Mouse (Mus musculus): ENCODE results near the gene Slc4a1.

Slc4a1 gene

DNA sequence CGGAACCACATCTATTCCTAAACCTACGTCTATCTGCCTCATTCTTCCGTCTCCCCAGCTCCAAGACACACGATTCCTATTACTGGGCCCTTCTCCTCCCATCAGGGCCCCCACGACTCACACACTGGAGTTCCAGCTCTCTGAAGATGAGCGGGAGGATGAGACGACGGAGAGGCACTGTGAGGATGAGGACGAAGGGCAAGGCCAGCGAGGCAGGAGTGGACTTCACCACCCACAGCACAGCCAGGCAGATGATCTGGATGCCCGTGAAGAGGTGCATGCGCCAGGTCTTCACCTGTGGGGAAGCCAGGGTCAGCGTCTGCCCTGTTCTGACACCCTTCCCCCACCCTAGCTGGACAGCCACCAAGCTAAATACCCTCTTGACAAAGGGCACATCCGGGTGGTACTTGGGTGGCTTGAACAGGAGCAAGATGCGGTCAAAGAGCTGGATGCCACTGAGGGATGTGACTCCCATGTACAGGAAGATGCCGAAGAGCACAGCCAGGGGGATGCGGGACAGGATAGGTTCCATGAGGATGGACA, 15.0 kb downstream of the Slc4a1 start:
- no peak for DNase-seq (ENCODE audit: low spot score in 2 of 2)

DNA sequence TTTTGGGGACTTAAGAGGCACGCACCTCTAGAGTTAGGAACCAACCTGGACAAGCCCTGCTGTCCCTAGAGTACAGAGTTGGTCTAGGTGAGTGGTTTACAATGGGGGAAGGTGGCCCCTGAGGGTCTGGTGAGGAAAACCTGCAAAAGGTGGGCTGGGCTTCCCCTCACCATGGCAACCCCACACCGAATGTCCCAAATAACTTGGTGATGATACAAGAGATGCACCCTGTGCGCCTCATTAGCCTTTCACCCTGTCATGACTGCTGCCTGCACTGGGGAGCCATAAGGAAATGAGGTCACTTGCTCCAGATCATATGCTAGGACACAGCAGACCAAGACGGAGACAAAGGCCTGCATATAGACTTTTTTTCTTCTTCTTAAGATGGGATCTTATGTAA, 15.6 kb downstream of the Slc4a1 start:
- DNase-seq (ENCODE audit: low spot score in 2 of 2), result no peak

DNA sequence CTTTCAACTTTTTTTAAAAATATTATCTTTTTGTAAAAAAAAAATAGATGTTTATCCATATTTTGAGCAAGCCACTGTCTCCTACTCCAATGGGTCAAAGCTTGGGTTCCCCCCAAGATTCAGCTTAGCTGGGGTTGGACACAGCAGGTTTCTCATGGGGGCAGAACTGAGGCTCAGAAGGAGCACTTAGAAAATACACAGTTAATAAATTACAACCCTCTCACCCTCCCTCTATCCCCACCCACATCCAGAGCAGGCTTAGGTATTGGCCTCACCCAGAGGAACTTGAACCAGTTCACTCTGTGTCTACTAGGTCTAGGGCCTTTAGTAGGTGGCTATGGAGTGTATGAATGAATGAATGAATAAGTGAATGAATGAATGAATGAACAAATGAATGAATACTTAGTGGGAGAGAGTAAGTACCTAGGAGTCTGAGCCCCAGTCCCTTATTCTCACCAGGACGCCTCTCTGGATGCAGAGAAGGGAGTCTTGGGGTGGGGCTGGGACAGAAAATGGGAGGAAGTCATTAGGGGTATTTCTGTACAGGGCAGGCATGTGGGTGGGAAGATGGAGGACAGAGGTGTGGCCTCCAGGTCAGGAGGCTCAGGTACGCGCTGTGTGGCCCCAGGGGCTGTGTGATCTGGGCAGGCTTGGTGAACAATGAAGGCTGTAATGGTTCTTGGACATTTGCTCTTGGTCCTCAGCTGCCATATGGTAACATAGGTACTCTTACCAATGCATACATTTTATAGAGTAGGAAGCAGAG, 16.6 kb downstream of the Slc4a1 start:
- no peak for DNase-seq (ENCODE audit: low spot score in 2 of 2)

DNA sequence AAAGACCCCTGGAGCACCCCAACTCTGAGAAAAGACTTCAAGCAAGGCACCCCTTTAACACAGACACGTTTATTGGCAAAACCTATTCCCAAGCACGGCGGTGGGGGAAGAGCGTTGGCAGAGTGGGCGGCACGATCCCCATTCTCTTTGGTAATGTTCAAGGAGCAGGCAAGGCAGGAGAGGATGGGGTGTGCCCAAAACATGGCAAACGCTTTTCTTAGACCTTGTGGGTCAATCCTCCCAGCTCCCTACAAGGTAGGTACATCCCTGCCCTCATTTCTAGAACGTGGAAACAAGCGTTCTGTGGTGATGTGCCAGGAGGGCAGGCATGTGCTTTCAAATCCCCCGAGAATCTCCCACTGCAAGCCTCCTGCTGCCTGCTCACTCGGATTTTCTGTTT, 17.2 kb downstream of the Slc4a1 start:
- DNase-seq (ENCODE audit: low spot score in 2 of 2), result no peak

DNA sequence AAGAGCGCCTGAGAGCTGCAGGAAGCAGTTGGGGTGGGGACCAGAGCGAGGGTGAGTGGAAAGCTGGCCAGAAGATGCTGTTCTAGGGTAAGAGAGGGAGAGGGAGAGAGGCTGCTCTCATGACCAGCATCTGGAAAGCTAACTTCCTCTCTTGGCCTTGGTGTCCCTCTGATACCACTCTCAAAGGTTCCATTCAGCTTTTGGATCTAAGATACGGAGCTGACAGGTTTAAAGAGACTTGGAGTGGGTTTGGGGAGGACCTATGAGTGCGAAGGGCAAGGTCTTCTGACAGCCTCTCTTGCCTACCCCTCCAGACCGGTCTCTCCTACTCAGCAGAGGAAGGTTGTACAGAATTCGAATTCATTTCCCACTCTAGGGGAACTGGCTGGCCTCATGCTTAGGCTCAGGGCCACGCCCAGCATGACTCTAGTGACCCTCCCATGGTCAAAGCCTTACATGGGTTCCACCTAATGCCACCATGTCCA, 17.9 kb downstream of the Slc4a1 start:
- DNase-seq (ENCODE audit: low spot score in 2 of 2), result no peak

DNA sequence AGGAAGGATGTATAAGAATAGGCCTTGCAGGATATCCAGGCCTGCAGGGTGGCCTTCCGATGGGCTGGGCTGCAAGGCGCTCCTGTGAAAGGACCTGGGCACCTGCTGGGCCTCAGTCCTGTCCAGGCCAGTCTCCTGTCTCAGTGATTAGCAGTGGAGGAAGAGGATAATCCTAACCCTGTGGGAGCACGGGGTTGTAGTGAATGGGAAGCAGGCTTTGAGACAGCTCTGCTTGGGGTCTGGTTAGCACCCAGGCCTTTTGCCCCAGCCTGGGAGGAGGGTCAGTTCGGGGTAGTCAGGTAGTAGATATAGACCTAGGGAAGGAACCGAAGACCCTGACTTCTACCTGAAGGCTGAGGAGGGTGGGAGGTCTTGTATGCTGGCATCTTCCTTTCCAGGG, 18.3 kb downstream of the Slc4a1 start:
- no peak for DNase-seq (ENCODE audit: low spot score in 2 of 2)

DNA sequence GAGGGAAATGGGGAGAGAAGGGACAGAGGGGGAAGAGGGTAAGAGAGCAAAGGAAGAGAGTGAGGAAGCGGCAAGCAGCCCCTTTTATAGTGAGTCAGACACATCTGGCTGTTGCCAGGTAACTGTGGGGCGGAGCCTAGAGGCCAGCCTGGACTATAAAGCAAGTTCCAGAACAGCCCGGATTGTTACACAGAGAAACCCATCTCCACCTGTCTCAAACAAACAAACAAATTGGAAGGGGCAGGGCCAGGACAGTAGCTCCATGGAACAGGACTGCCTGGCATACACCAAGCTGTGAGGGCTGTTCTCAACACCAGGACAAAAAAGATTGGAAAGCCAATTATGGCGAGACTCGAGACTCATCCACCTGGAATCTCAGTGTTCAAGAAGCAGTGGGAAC, 19.1 kb downstream of the Slc4a1 start:
- no peak for DNase-seq (ENCODE audit: low spot score in 2 of 2)

DNA sequence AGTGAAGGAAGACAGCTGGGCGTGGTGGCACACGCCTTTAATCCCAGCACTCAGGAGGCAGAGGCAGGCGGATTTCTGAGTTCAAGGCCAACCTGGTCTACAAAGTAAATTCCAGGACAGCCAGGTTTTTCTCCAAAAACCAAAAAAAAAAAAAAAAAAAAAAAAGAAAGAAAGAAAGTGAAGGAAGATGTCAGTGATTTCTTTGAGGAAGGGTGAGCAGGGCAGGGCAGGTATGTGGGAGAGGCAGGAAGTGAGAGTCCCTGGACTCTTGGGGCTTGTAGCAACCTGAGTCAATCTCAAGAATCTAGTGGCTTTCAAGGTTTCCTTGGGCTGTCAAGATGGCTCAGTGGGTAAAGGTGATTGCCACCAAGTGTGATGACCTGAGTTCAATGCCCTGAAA, 21.5 kb downstream of the Slc4a1 start:
- DNase-seq (ENCODE audit: low spot score in 2 of 2), result no peak

DNA sequence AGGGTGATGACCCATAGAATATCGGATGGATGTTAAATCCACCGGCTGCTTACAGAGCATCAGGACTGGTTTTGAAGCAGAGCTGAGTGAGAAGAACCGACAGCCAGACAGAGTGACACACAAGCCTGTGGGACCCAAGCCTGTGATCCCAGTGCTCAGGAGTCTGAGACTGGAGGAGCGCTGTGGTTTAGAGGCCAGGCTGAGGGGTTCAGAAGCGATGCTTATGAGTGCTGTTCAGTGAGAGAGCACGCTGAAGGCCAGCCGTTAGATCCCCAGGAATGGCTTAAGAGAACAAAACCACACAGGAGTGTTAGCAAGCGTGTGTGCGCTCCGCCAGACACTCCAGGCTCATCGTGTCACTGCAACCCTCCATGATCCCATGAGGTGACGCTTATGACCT, 23.3 kb downstream of the Slc4a1 start:
- no peak for DNase-seq (ENCODE audit: low spot score in 2 of 2)

DNA sequence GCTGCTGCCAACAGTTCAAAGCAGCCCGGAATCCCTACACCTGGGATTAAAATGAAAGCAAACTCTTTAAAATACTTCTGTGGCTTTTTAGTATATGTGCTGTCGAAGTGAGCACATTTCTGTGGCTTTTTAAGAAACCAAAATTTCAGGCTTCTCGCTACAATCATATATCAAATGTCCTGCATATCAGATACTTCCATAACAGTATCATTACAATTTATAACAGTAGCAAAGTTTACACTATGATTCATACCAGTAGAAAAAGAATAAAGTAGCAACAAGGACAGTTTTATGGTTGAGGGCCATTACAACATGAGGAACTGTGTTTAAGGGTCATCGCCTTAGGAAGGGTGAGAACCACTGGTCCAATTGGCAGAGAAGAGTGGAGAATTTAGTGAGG, 24.9 kb downstream of the Slc4a1 start:
- no peak for DNase-seq (ENCODE audit: low spot score in 2 of 2)

DNA sequence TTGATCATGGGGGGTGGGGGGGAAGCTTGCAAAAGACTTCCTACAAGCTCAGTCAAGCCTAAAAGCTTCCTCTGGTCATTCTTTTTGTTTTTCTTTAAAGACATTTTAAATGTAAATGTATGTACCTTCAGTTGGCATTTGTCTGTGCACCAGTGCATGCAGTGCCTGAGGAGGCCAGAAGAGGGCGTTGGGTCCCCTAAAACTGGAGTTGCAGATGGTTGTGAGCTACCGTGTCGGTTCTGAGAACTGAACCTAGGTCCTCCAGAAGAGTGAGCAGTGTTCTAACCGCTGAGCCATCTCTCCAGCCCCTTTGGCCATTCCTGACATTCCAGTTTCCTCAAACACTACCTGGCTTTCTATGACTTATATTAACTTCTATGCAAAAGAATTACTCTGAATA, 26.4 kb downstream of the Slc4a1 start:
- no peak for DNase-seq (ENCODE audit: low spot score in 2 of 2)

DNA sequence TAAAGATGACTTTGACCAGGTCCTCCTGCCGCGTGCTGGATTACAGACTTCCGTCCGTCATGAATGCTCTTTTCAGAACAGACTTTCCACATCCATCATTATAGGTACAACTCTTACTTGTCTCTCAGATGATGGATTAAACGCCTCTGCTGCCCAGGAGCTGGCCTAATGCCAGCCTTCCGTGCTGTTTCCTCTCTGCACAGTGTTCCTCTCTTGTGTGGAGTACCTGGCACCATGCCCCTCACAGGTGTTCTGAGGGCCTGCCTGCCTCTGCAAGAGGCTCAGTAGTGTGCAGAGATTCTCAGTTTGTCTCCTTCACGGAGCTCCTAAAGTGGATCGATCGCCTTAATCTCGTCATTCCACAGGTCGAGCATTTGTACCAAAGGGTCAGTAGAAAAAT, 26.8 kb downstream of the Slc4a1 start:
- no peak for DNase-seq (ENCODE audit: low spot score in 2 of 2)

DNA sequence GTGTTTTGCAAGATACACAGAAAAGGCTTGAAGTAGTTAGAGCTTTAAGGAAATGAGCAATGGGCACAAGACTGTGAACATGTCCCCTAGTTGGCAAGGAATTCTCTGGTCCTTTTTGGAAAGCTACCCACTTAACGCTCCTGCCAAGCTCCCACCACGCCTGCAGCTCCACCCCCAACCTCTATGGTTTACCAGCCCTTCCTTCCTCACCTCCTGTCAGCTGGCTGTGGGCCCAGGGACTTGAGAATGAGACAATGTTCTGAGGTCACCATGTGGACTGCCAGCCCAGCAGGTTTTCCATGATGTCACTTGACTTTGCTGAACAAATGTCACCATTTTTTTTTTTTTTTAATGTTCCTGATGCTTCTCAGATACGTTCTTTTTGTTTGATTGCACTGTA, 27.4 kb downstream of the Slc4a1 start:
- DNase-seq (ENCODE audit: low spot score in 2 of 2), result peak in 1 of 2 experiments; percentile 61

DNA sequence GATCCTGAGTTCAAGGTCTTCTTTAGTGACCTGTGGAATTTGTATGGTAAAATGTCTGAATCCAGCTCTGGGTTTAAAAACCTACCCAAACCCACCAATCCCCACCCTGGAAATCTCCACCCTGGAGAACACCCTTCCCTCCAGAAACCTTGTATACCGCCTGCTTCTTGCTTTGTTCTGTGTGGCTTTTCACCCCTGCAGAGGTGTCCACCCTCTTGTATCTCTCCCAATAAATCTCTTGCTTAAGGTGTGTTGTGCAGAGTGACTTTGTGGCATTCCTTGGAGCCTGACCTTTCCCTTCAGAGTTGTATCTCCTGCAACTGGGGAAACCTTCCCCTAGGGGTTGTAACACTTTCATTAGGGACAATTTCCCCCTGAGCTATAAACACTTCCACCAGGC, 28.1 kb downstream of the Slc4a1 start:
- DNase-seq (ENCODE audit: low spot score in 2 of 2), result no peak

DNA sequence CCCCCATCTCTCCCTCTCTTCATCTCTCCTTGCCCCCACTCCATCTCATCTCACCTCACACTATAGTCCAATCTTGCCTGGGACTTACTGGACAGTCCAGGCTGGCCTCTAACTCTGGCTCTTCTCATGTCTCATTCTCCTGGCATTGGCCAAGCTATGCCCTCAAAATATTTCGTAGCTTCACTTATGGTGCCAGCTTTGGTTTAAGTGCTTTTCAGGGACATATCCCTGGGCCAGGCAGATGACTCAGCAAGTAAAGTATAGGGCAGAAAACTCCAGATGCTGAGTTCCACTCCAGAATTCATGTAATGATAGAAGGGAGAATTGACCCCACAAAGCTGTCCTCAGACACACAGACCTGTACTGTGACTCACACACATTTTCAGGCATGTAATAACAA, 29.8 kb downstream of the Slc4a1 start:
- no peak for DNase-seq (ENCODE audit: low spot score in 2 of 2)

DNA sequence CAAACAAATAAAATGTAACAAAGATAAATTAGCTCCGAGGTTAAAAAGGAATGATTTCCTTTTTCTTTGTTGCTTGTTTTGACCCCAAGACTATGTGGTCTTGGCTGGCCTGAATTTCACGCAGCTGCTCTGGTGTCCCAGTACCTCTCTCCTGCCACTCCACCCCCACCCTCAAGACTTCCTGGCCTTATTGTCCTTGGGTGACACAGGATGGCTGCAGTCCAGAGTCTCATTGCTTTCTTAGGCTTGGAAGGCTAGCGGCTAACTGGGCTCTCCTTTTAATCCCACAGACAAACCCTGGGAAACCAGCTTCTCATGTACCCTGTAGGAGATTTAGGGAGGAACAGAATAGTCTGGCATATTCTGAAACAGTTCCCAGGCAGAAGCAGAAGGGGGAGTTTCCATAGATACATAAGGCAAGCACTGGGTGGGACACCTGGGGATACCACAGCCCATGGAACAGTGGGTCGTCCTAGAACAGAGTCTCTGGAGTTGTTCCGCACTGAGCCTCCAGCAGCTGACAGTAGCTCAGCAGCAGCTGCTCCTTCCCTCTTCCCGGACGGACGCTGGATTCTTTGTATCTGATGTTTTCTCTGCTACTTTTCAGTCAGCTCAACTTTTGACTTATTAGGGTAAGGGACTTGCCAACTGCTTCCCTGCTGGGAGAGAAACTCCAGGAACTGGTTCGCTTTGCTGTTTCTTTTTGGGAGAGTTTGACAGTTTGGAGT, 30.9 kb downstream of the Slc4a1 start:
- DNase-seq (ENCODE audit: low spot score in 2 of 2), result no peak

DNA sequence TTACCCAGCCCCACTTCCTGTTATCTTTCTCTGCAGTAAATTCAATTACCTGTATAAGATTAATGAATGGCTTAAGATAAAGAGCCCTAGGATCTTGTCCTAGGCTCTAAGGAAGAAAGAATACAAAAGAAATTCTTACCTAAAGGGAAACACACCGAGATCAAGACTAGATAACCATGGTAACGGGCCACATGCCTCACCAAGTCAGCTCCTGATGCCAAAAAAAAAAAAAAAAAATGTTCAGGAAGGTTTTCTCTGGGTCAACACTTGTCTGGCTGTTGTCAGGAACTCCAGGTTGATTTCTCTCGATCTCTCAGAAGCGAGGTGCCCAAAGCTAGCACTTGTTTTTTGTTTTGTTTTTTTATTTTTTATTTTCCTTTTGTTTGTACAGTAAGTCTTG, 32.0 kb downstream of the Slc4a1 start:
- DNase-seq (ENCODE audit: low spot score in 2 of 2), result no peak

DNA sequence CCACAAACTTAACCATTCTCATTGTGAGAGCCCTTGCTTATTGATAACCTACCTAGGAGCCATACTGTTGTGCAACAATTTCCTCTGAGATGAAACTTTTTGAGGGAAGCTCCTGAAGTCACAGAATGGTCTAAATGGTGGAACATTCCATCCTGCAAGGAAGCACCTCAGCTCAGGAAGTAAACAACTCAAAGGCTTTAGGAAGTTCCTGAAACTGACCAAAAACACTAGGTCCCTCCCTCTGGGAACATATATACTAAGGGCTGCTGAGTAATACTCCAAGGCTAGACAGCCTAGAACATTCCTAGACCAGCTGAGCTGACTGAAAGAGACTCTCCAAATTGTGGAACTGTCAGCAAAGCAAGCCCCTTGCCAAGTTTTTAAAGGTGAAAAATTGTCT, 32.9 kb downstream of the Slc4a1 start:
- no peak for DNase-seq (ENCODE audit: low spot score in 2 of 2)

DNA sequence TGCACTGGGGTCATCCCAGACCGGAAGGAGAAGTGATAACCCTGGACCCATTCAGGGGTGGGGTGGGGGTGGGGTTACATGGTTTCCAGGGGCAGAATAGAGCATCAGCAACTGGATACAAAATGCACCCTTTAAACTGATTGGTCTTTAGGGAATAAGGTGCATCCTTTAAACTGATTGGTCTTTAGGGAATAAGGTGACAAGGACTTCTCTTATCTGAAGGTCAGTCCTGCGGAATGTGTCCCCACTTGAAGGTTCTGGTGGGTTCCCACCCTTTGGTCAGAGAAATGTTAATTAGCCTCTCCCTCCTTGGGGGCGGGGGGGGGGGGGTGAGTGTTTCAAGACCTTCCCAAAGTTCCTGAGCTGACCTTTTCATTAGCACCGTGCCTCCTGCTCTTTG, 34.2 kb downstream of the Slc4a1 start:
- DNase-seq (ENCODE audit: low spot score in 2 of 2), result no peak

DNA sequence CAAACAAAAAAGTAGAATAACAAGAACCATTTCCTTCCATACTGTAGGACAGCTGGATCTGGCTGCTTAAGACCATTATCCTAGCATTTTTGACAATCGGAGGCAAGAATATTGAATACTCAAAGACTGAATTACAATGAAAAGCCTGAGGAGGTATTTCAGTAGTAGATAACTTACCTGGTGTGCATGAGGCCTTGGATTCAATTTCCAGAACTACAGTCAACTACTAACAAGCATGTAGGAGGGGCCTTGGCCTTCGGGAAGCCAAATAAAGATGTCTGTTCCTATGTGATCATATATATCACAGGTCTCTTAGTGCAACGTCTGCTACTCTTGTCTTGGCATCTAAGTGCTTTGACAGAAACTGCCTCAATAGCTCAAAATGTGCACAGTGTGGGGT, 36.0 kb downstream of the Slc4a1 start:
- no peak for DNase-seq (ENCODE audit: low spot score in 2 of 2)

DNA sequence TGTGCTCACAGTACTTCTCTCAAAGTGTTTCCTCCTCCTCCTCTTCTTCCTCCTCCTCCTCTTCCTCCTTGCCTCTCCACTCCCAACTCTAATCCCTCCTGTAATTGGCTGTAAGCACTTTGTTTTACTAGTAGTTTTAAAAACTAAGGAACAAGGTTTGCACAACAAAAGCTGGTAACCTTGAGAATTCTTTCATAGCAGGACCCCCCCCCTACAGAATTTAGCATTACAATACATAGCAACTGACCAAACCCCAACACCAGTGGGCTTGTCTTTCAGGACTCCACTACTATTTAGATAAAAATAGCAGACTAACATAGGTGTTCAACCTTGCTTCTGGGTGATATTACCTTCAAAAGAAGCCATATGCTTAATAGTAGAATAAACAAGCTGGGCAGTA, 36.5 kb downstream of the Slc4a1 start:
- no peak for DNase-seq (ENCODE audit: low spot score in 2 of 2)

DNA sequence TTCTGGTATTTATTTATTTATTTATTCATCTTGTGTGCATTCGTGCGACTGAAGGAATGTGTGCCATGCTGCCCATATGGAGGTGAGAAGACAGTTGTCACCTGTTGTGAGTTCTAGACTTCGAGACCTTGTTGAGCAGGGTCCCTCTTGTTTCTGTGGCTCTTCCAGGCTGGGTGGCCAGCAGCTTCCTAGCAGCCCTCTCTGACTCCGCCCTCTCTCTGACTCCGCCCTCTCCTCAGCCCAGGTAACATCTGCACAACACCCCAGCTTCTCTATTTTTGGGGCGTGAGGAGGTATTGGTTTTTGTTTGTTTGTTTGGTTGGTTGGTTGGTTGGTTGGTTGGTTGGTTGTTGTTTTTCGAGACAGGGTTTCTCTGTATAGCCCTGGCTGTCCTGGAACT, 38.2 kb downstream of the Slc4a1 start:
- no peak for DNase-seq (ENCODE audit: low spot score in 2 of 2)

DNA sequence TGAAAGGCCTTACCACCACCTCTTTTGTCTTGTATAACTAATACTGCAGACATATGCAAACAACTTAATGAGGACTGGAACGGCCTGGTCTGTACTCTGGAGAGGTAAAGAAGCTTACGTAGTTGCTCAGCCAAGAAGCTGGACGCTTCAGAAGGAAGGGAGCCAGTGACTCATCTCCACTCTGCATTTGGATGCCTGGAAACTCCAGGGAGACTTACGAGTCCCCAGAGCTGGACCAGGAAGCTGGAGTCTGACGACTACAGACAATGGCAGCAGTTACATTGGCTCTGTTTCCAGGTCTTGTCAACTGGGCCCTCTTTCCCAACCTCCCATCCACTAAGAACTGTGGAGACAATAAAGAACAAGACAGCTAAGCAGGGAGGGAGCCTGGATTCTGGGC, 38.8 kb downstream of the Slc4a1 start:
- DNase-seq (ENCODE audit: low spot score in 2 of 2), result no peak

Measured in left cerebral cortex, adult 9 months (tissue).